Mouse (Mus musculus) gastrocnemius, postnatal 25 days (tissue): Measurements from ENCODE around the gene Kpna2. TPM values are rescaled to one million over a fixed set of nuclear protein-coding genes. Genes with fewer than 3 reads are reported as not detected.

Experiments used
- total RNA-seq, 2 experiments: library from RNA; stranded (reverse); gene quantifications; 1 replicate in 1 of 2; 2 replicates in 1 of 2; pipeline ENCODE4 v1.2.3; 2021

Gene Kpna2
- total RNA-seq, 2 experiments from 2014 or later: 10.9 to 17.1 TPM

Other genes with a start within 250 kb of the Kpna2 start
- 10 to 100 TPM; 32.2 to 50.6 TPM for gene Pecam1, start 248.9 kb downstream of the Kpna2 start, total RNA-seq
- not detected for gene Milr1, start 248.3 kb downstream of the Kpna2 start, total RNA-seq
- 1 to 10 TPM; 2.8 to 3.3 TPM for gene Polg2, start 220.0 kb downstream of the Kpna2 start, total RNA-seq
- gene Ddx5, start 210.4 kb downstream of the Kpna2 start, total RNA-seq: 100 to 1,000 TPM; 183 to 197 TPM
- gene Cep95, start 210.3 kb downstream of the Kpna2 start, total RNA-seq: 1 to 10 TPM; 4.1 to 4.8 TPM
- gene Smurf2, start 78.8 kb downstream of the Kpna2 start, total RNA-seq: 10 to 100 TPM; 22.3 to 23.7 TPM
- 1 to 10 TPM in 1 of 2 experiments, under 1 TPM in 1; 0.92 to 1.4 TPM for gene 1810010H24Rik, start 26.1 kb upstream of the Kpna2 start, total RNA-seq
- gene Bptf, start 132.6 kb upstream of the Kpna2 start, total RNA-seq: 10 to 100 TPM; 18.1 to 20.0 TPM
- 1 to 10 TPM; 9.7 to 9.9 TPM for gene Nol11, start 189.8 kb upstream of the Kpna2 start, total RNA-seq